Mouse (Mus musculus): Measurements from ENCODE around the gene Eipr1.
"Not testable (repeated sequence)": the region's sequence is repeated elsewhere in the genome, so short reads cannot be mapped to it uniquely, and the experiment has no call there.

The Eipr1 gene

DNA sequence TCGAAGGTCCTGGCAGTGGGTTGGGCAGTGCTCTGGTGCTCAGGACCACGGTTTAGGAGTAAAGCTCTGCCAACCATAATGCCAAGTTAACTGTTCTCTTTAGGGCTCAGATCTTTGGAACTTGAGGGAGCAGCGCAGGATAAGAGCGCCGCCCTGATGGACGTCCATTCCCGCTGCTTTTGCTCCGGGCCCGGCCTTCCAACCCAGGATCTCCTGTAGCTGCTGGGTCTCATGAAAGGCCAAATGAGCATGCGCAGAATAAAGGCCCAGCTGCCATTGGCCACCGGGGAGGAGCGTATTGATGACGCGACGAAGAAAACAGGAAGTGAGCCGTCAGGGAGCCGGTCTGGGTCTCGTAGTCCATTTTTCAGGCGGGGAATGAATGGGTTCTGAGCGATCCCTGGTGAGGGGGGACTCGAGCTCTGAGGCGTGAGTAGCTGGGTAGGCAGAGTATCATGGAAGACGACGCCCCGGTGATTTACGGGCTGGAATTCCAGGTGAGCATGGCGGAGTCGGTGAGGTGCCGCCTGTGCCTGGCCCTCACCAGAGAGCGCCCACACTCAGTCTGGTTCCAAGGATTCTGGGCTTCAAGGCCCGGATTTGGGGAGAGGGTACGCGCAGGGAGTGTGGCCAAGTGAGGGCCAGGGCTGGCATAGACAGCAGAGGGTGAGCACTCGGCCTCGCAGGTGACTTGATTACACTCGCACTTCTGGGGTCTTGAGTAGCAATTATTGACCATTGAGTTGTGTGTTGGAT is at the start of gene Eipr1:
Gene Eipr1, plus strand, starts transcription at position 296 of the 756 bp plus-strand sequence.
- DNase-seq (ENCODE audit: low spot score) = peak; percentile 98

DNA sequence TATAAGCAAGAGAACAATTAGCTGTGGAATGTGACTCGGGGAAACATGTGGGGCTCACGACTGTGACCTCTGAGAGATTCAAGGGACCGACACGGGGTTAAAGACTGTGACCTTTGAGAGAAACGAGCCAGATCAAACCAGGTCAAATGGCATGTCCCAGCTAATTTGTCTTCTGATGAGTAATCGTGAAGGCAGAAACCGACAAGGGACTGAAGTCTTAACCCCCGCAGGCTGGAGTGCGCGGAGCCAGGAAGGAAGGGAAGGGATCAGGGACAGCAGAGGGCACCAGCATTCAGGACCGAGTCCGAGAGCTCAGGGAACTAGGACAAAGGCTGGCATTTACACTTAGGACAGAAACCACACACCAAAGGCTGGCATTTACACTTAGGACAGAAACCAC is 47.2 kb upstream of the Eipr1 start:
- DNase-seq (ENCODE audit: low spot score) = no peak

DNA sequence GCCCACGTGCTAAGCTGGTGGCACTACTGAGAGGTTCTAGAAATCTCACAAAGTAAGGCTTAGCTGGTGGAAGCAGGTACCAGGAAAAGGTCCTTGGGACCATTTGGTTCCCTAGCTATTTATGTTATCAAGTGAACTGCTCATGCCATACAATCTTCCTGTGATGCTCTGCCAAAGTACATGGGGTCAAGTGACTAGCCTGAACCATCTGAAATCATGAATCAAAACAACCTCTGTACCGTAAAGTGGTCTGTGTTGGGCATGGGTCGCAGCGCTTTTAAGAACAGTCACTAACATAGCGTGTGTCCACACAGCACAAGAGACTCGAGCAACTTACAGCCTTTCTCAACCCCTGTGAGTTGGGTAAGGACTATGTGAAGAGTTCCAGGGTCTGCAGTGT is 46.4 kb upstream of the Eipr1 start:
- no peak for DNase-seq (ENCODE audit: low spot score)

DNA sequence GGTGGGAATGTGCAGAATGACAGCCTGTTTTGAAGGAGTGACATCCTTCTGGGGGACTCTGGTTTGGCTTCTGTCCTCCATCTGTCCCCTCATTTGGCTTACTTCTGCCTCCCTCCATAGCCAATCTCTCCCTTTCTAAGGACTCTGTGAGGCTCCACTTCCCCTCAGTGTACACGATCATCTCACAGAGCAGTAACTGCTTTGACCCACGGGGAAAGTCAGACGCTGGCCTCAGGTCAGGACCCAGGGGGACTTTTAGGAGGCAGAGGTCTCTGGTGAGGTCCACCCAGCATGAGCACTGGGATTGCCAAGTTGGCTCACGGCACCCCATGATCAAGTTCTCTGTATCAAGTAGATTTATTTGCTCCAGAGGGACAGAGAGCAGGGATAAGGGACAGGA is 43.4 kb upstream of the Eipr1 start:
- DNase-seq (ENCODE audit: low spot score) = no peak

DNA sequence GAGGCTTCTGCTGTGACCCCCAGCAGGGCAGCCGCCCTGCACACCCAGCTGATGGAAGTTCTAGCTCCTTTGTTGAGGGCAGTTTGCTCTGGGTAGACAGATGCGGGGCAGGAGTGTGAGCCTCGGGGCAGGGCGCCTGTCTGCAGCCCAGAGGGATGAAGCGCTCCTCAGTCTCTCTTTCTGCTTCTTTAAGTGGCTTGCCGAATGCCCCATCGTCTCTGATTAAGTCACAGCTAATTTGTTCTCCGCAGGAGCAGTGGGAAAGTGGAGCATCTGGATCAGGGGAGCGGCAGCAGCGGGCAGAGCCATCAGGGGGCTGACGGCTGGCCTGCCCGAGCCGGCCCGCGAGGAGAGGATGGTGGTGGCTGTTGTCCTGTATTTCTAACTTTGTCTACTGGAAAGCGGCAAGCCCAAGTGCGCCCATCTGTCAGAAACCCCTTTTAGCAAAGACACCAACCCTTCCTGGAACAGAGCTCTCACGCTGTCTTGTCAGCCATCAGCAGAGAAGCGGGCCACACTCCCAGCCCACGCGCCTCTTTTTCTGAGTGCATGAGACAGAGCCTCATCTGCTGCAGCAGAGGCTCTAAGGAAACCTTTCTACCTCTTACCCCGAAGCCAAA is 40.9 kb upstream of the Eipr1 start:
- no peak for DNase-seq (ENCODE audit: low spot score)

DNA sequence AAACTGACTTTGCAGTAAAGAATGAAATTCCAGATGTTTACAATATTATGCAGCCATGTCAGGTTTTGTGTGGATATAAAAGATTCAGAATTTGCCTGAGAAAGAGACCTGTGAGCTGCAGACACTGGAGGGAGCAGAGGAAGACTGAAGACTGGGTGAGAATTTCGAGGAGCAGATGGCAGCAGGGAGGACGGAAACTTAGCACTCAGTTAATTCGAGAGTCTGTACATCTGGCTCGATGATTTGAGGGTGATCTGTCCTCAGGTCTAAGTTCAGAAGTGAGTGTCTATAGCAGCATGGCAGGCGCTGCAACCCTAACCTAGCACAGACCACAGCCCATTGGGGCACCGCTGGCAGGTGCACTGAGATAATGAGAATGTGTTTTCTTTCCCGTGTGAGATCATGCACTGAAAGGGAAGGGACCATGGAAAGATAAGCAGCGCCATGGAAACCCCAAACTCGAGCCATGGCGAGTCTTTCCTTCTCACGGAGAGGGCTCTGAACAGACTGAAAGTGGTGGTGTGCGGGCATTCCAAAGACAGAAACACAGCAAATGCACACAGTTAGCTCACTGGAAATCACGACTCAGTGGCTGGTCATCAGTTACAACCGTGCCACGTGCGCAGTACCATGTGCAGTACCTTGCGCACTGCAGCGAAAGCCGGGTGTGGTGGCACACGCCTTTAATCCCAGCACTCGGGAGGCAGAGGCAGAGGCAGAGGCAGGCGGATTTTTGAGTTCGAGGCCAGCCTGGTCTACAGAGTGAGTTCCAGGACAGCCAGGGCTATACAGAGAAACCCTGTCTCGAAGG is 36.6 kb upstream of the Eipr1 start:
- DNase-seq (ENCODE audit: low spot score) = no peak

DNA sequence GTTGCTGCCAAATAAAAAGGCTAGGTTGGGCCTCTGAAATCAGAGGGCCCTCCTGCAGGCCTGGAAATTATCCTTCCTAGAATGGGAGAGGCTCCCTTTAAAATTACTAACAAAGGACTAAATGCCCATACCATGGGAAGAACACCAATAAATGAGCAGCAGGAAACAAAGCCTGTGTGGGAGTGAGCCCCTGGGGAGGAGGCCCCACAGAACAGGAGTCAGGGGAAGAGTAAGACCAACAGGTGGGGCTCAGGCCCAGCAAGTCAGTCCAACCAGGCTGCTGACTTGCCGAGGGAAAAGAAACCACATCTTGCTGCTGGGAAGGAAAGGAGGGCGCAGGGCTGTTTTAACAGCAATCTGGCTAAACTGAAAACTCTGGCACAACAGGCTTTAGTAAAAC is 34.5 kb upstream of the Eipr1 start:
- no peak for DNase-seq (ENCODE audit: low spot score)

DNA sequence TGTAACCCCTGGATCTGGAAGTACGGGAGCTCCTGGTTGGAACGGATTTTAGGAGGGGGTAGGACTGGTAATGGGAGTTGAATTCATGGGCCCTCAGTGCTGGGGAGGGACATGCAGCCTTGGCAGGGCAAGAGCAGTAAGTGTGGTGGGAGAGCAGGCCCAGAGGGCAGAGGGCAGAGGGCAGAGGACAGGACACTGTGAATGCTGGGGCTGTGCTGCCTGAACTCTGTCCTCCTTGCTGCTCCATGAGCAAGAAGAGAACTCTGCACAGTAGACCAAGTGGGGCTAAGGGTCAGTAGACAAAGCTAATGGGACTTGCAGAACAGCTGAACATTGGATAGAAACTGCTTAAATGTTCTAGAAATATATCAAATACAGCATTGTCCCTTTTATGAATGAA is 33.5 kb upstream of the Eipr1 start:
- no peak for DNase-seq (ENCODE audit: low spot score)

DNA sequence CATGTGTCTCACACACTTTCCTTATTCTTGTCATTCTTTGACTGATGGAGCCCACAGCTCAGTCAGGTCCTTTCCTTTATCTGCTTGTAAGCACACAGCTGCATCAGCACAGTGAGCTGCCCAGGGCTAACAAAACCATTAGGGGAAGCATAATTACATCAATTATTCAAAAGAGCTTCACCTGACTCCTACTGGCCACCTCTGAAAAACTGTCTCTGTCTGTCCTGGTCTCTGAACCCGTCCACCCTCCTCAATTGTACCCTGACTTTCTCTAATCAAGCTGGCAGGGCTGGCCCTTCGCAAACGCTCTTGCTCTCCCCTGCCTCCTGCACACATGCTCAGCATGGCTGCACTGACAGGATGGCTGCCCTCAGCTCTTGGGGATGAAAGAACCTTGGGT is 27.2 kb upstream of the Eipr1 start:
- no peak for DNase-seq (ENCODE audit: low spot score)

DNA sequence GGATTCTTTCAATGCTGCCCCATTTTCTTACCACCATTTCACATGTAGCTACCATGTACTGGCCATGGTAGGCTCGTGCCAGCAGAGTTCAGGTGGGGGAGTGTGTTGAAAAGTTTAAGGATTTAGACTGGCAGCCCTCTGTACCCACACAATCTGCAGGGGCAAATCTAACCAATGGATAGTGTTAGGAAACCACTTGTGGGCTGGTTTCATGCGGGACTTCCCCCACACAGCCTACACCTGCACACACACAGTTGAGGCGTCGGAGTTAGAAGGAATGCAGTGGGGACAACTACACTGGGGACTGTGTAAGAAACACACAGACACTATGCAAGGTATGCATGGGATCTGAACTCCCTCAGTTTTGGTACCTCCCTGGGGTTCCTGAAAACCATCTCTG is 25.4 kb upstream of the Eipr1 start:
- no peak for DNase-seq (ENCODE audit: low spot score)

DNA sequence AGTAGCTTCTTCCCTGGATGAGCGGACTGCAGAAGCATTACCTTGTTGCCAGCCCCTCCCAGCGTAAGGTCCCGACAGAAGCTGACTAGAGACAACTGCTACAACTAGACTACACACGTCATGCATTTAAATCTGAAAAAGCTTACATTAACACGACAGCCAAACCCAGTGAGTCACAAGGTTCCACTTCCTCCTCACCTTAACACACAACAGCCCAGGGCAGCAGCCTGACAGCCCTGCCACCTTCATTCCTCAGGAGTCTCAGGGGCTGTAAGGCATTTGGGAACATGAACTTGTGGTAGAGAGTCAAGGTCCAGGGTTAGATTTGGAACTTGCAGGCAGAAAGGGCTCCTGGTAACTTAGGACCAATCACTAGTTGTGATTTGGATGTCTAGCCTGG is 24.5 kb upstream of the Eipr1 start:
- no peak for DNase-seq (ENCODE audit: low spot score)

DNA sequence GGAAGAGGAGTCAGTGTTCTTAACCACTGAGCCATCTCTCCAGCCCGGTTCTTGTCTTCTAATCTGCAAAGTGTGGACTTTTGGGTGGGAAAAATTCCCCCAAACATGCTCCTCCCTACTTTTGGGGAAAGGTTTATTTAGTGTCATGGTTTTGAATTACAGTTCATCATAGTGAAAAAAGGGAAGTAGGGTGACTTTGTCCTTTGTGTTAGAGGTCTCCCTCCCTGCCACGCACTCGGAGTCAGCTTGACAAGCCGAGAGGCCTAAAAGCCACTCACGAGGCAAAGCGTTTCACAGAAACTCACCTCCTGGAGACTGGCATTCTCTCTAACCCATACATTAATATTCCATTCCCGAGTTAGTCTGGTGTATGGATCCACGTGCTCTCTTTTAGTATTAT is 19.0 kb upstream of the Eipr1 start:
- DNase-seq (ENCODE audit: low spot score) = no peak

DNA sequence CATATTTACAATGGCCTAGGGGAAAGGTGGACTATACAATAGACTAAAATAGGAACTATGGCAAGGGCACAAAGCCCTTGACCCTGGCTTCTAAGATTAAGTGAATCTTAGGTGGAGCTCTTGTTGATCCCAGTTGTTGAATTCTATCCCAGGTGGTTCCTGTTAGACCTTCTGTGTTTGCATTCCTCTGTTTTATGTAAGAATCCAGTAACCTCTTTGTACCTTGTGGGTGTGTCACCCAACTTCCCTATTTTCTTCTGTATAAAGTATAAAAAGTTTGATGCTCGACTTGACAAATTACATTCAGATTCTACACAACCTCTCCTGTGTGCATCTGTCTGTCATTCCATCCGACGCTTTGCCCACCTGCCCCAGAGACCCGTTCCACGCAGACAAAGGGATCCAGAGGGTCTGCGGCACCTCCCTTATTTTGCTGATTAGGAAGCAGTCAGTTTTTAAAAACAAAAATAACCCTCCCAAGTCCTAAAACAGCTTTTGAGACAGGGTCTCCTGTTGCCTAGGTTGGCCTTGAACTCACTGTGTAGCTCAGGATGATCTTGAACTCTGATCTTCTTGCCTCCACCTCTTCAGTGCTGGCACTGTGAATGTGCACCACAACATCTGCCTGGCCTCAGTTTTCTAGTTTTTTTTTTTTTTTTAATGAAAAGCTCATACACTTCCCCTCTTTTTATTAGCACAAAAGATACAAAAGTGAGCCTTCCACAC is 17.9 kb upstream of the Eipr1 start:
- DNase-seq (ENCODE audit: low spot score) = not testable (repeated sequence)

DNA sequence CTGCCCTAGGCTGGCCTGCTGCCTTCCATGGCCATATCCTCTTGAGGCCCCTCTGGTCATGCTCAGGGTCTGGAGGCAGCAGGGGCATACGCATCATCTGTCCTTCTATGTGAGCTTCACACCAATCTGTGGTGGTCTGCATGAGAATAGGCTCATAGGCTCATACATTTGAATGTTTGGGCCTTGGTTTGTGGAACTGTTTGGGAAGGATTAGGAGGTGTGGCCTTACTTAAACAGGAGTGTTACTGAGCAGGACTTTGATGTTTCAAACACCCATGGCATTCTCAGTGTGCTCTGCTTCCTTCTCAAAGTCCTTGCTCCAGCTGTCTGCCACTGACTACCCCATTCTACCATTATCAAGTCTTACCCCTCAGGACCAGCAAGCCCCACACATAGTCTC is 17.3 kb upstream of the Eipr1 start:
- DNase-seq (ENCODE audit: low spot score) = no peak

DNA sequence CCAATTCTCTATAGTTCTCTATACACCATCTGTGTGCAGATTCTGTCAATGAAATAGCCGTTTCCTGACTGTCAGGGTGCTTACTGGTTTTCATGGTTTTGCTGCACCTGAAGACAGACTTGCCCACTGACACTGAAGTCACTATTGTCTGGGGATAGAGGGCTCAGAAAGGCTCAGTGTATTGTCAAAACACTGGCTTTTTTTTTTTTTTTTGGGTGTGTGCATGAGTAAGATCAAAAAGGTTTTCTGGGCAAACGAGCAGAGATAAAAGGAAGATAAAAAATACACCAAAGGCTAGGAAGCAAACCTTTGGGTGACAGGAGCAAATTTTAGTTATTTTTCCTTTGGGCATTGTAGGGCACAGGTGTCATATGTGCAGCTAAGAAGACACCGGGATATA is 16.3 kb upstream of the Eipr1 start:
- DNase-seq (ENCODE audit: low spot score) = no peak

DNA sequence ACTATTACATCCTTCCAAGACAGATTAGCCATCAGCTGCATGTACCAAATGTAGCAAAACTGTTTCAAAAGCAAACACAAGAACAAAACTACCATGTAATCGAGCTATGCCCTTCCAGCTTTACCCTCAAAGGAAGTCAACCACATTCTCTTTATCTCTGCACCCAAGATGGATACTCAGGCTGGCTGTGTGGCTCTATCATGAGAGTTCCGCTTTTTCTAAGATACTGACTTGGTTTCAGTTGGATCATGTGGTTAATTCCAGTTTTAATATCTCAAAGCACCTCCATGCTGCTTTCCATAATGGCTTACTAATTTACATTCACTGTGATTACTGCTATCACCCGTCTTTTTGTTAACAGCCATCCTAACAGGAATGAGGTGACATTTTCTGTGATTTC is 8.3 kb upstream of the Eipr1 start:
- no peak for DNase-seq (ENCODE audit: low spot score)

DNA sequence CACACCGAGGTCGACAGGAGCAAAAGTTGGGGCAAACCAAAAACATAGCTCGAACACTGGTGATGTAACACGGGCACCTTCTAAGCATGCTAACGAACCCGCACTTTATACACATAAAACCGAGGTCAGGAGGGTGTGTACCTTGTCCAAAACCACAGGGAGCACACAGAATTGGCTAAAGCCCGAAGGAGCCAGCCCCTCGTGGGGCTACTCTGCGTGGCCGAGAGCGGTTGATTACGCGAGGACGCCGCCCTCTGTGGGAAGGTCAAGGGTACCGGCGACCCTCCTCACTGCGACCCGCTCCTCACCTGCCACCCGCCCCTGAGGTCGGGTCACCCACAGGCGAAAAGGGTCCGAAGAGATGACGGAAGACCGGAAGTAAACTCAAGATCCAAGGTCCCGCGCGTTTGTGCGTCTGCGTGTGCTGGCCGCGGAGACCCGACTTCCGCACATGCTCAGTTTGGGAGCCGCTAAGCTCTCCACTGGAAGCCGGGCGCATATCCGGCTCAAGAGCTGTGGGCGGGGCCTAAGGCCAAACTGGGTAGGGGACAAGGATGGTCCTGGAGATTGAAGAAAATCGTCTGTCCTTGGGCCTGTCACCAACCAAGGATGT is 1.5 kb upstream of the Eipr1 start, which contains the start of gene Trappc12:
Gene Trappc12, minus strand, starts transcription at position 452 of the 613 bp plus-strand sequence.
- peak; percentile 84 for DNase-seq (ENCODE audit: low spot score)

DNA sequence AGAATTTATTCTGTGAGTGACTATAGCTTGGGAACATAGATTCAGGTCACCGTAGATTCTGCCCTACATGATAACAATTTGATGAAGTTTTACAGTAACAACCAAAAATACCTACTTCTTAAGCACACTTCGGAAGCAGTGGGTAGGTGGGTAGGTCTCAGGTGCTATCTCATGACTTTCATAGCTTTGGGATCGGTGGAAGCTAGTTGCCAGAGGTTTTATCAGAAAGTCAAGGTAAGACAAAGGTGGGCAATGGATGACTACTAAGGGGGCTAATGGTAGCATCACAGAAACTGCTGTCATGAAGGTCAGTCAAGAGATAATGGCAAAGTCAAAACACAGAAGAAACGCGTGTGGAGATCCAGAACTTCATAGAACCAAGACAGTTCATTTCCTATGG is 727 bp upstream of the Eipr1 start:
- no peak for DNase-seq (ENCODE audit: low spot score)

DNA sequence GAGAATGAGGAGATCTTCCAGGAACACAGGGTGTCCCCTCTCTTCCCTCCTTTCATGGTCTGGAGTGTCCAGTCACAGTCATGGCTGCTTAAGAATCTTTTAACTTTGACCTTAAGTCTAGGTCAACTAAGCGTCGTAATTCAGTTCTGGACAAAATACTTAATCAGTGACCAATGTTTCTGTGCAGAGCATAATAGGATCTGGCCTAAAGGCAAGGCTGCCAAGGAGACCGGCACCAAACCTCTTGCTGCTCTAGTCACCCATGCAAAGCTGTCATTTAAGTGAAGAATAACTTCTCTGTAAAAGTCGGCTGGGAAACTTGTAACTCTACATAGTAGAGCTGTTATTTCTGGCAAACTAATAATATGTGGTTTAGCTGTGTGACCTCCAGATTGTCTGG is 4.4 kb downstream of the Eipr1 start:
- no peak for DNase-seq (ENCODE audit: low spot score)

DNA sequence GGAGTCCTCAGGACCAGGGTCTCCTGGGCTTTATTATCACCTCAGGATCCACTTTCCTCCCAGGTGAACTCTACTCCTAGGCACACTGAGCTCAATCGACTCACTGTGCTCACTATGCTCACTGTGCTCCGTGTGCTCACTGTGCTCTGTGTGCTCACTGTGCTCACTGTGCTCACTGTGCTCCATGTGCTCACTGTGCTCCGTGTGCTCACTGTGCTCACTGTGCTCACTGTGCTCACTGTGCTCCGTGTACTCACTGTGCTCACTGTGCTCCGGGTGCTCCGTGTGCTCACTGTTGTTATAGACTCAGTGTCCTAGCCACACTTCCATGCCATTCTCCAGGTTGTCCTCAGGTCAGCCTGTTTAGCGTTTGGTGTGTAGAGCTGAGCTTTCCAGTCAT is 18.4 kb downstream of the Eipr1 start:
- no peak for DNase-seq (ENCODE audit: low spot score)

DNA sequence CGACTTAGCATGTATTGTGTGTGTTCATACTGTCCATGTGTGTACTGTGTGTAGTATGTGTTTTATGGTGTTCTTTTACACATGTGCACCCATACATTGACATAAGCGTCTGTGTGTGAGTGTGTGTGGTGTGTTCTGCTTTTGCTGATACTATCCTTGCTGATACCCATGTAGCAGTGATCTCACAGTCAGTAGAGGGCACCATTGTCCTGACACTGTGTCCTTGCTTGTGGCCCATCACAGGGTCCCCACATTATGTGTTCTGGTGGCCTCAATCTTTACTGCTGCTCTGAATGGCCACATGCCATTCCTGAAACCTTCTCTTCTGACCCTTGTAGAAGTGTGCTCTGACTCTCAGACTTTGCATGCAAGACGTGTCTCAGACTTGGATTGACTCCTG is 22.2 kb downstream of the Eipr1 start:
- DNase-seq (ENCODE audit: low spot score) = no peak

DNA sequence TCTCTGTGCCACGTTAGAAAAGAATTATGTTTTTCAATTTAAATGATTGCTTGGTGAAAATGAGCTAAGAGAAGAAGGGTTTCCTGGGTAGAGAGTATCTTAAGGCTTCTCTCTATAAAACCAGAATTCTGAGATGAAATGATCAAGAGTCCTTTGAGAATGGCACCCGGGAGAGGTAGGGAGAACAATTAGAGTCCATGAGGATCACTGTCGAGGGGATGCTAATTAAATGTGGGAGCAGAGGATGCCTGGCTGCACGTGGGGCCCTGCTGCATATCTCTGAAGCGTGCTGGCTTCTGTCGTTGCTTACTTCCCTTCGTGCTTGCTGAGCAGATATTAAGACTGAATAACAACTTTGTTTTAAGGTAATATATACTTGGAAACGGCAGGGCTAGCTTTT is 23.5 kb downstream of the Eipr1 start:
- DNase-seq (ENCODE audit: low spot score) = no peak
